Mouse (Mus musculus) kidney, postnatal 0 days (tissue): ENCODE data around the gene Tjp3. TPM values are rescaled to one million over a fixed set of nuclear protein-coding genes. Genes with fewer than 3 reads are reported as not detected.

Source experiments
- ATAC-seq: fragments of 200-750 bp; cut with Nextera tagmentation; replicated peaks from 2 replicates; pipeline ENCODE4 v1.8.0; 2017; ENCODE audit warnings: low read depth, moderate number of reproducible peaks, moderate TSS enrichment, moderate library complexity; ENCODE audit not compliant: low FRiP score
- DNase-seq: peaks from one replicate; pipeline ENCODE4 v3.0.0-alpha.2; 2016; ENCODE audit warnings: low spot score
- H3K27ac ChIP-seq: fragments of 300-500 bp; sonication (generic); 2 replicates; pipeline ENCODE4 v1.5.1; 2014; ENCODE audit warnings: mild to moderate bottlenecking
- H3K27me3 ChIP-seq: fragments of 300-500 bp; sonication (generic); 2 replicates; pipeline ENCODE4 v1.6.1; 2014; ENCODE audit warnings: low read length, mixed read lengths; ENCODE audit not compliant: insufficient read depth
- H3K36me3 ChIP-seq: fragments of 300-500 bp; sonication (generic); 2 replicates; pipeline ENCODE4 v1.6.1; 2014; ENCODE audit warnings: low read length, mixed read lengths; ENCODE audit not compliant: insufficient read depth
- H3K4me1 ChIP-seq: fragments of 300-500 bp; sonication (generic); replicated peaks from 2 replicates; pipeline ENCODE4 v1.6.1; 2014; ENCODE audit warnings: antibody characterized with exemption, low read length, mixed read lengths; ENCODE audit not compliant: insufficient read depth
- H3K4me2 ChIP-seq: fragments of 300-500 bp; sonication (generic); 2 replicates; pipeline ENCODE4 v1.6.1; 2014; ENCODE audit warnings: mild to moderate bottlenecking, low read length, moderate library complexity, mixed read lengths
- H3K4me3 ChIP-seq: fragments of 300-500 bp; sonication (generic); replicated peaks from 2 replicates; pipeline ENCODE4 v1.5.1; 2014; ENCODE audit warnings: low read depth, low read length
- H3K9ac ChIP-seq: fragments of 300-500 bp; sonication (generic); 2 replicates; pipeline ENCODE4 v1.6.1; 2014; ENCODE audit warnings: low read depth, low read length
- H3K9me3 ChIP-seq: fragments of 300-500 bp; sonication (generic); replicated peaks from 2 replicates; pipeline ENCODE4 v1.6.1; 2016; ENCODE audit warnings: low read length, inconsistent platforms, mixed read lengths
- CTCF ChIP-seq: IDR thresholded peaks from 2 replicates; pipeline ENCODE4 v1.5.1; 2016; ENCODE audit warnings: antibody characterized with exemption, low read depth, mild to moderate bottlenecking, moderate library complexity
- WGBS: fragments of 180-500 bp; shearing (Covaris S2); extraction: QIAGEN DNeasy Blood & Tissue Kit; methylation state at CpG from one replicate; pipeline ENCODE4 v1.1.7; 2014; 5-methylcytosine and 5-hydroxymethylcytosine counted together
- polyA plus RNA-seq: library from polyadenylated mRNA; unstranded; fragments of >200 nt; fragmentation: Nextera tagmentation; extraction: Ambion mirVana; gene quantifications from 2 replicates; pipeline ENCODE4 v1.2.1, GENCODE M21; 2015

Tjp3 gene
- polyA plus RNA-seq, 1 experiment from 2014 or later: 19.0 TPM

DNA sequence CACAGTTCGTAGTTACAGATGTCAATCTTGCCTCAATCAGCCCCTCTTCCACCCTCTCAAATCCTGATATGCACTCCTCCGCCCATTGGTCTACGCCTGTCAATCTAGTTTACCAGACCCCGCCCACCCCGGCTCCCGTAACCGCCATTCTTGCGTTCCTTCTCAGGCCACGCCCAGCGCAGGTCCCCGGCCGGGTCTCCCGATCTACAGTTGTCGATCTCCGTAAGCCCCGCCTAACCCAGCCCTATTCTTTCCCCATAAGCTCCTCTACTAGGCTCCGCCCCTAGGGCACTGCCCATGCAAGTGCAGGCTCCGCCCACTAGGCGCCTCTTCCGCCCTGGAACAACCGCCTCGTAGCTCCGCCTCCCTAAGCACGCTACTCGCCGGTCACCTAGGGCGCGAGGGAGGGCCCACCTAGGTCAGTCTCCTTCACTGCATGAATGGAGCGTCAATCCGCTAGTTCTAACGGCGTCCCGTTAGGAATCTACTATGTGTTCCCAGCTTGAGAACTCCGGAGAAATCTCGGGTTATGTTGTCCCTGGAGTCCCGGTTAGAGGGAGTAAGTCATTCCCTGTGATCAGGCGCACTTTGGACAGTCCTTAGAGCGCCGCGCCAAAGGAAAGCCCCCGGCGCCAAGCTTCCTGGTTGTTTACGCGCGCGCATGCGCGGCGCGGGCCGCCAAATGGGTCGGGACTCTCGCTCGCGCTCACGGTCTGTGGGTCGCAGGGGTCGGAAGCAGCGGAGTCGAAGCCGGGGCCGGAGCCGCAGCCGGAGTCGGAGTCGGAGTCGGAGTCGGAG lies 29.4 kb upstream of the Tjp3 start, which contains the start of gene Cactin:
Cactin (plus strand) TSS at position 554 of the 798 bp plus-strand sequence.
- ATAC-seq (peak; percentile 90), DNase-seq (peak; percentile 100)
- Histone ChIP-seq H3K27me3 (no peaks in the 10 kb centered on the region), H3K9me3 (no peaks in the 10 kb centered on the region), H3K36me3 (peaks cover 36% of the 10 kb centered on the region), H3K27ac (peak within 1 kb of the TSS; percentile 91), H3K4me2 (peak within 1 kb of the TSS; percentile 74), H3K9ac (peak within 1 kb of the TSS; percentile 80), H3K4me1 (peaks cover 20% of the 10 kb centered on the region), H3K4me3 (peak within 1 kb of the TSS; percentile 83)
- TF ChIP-seq CTCF: peak; percentile 48; the same call in 1 of the 2 replicates
- under 1% methylated on average over 68 of the region's 68 CpGs for WGBS

DNA sequence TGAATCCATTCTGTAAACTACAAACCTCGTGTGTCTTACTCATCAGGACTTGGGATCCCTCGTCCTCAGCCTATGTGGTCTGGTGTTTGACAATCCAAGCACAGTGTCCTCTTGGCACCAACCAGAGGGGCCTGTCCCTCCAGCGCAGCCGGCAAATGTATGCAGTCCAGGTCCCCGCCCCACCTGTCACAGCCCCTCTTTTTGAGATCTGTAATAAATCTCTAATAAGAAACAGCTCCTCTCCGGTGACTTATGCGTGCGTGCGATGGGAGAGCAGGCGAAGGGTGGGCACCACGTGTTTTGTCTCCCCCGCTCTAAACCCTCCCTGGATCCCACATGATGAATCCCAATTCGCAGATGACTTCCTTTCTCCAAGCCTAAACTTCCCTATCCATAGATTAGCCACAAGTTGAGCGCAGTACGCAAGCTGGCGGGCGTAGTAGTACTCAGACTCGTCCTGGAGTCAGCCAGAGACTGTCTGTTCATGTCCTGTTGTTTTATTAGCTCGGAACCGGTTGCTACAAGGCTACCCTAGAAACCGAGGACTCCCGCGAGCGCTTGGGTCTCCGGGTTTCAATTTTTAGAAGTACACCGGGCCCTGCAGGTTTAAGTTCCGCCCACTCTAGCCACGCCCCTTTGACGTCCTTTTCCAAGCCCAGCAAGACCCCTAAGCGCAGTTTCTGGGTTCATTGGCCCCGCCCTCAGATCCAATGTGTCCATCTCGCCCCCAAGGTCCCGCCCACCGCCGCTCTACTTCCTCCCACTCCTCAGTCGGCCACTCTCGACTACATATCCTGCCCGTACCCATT lies 28.6 kb upstream of the Tjp3 start:
- Histone ChIP-seq H3K9me3 (no peaks in the 10 kb centered on the region), H3K36me3 (peaks cover 33% of the 10 kb centered on the region), H3K4me2 (peak overlapping the region; percentile 74), H3K4me1 (peaks cover 20% of the 10 kb centered on the region), H3K27ac (peak overlapping the region; percentile 91), H3K27me3 (no peaks in the 10 kb centered on the region), H3K9ac (peak overlapping the region; percentile 46), H3K4me3 (peak overlapping the region; percentile 83)
- ATAC-seq (no peak), DNase-seq (no peak)
- no peak for TF ChIP-seq CTCF
- whole genome bisulfite sequencing: 1% methylated on average over 38 of the region's 38 CpGs

DNA sequence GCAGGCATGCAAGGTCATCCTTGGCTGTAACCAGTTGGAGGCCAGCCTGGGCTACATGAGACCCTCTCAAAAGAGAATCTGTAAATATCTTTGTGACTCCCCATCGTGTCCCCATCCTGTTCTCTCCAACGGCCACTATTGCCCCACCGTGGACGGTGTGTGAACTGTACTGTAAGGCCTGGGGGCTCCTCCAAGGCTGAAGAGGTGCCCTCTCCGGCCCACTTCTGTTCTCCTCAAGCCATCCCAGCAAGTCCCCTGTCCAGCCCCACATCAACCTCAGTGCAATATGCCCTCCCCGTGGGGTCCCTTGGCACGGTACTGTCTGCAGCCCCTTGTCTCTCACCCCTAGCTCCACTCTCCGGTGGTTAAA lies 27.9 kb upstream of the Tjp3 start:
- Histone ChIP-seq H3K27ac (peak overlapping the region; percentile 91; the same call in 1 of the 2 replicates), H3K36me3 (peaks cover 33% of the 10 kb centered on the region), H3K4me3 (peak overlapping the region; percentile 83; the same call in 1 of the 2 replicates), H3K4me2 (peak overlapping the region; percentile 74), H3K9ac (peak overlapping the region; percentile 46; the same call in 1 of the 2 replicates), H3K27me3 (no peaks in the 10 kb centered on the region), H3K9me3 (no peaks in the 10 kb centered on the region), H3K4me1 (peaks cover 20% of the 10 kb centered on the region)
- ATAC-seq (no peak), DNase-seq (peak; percentile 46)
- peak; percentile 43; the same call in 1 of the 2 replicates for TF ChIP-seq CTCF
- whole genome bisulfite sequencing: 24% methylated on average over 8 of the region's 8 CpGs

DNA sequence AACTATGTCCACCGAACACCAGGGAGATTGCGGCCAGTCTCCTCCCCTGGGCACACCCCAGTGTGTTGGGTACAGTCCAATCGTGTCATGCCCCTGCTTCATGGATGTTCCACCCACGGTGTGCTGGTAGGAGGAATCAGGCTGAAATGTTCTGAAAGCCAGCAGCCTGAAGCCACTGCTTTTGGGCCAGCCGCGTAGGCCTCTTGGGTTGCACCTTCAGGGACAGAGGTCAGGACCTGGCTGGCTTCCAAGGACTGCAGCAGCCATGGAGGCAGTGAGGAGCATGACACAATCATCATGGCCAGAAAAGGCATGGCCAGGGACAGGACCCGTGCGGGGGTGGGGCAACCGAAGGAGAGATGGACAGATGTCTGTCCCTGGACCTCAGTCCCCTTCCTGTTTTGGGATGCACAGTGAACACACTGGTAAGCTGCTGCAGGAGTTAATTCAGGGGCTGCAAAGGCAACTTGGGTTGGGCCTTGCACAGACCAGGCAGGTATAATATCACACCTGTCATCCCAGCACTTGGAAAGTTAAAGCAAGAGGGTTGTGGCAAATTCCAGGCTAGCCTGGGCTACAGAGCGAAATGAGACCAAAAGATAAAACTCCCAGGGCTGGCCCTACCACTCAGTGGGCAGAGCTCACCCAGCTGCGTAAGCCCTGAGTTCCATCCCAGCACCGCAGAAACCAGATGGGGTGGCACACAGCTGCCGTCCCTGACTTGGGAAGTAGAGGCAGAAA lies 27.4 kb upstream of the Tjp3 start:
- Histone ChIP-seq H3K27ac (0 out of 2 replicates have a peak overlapping the region, but pooled peaks have one; percentile 91), H3K36me3 (peaks cover 29% of the 10 kb centered on the region), H3K9ac (0 out of 2 replicates have a peak overlapping the region, but pooled peaks have one; percentile 46), H3K9me3 (no peaks in the 10 kb centered on the region), H3K4me2 (peak overlapping the region; percentile 74; the same call in 1 of the 2 replicates), H3K4me1 (peaks cover 20% of the 10 kb centered on the region), H3K27me3 (no peaks in the 10 kb centered on the region), H3K4me3 (no peak overlapping the region)
- TF ChIP-seq CTCF: no peak
- 88% methylated on average over 13 of the region's 13 CpGs for WGBS
- ATAC-seq (no peak), DNase-seq (no peak)

DNA sequence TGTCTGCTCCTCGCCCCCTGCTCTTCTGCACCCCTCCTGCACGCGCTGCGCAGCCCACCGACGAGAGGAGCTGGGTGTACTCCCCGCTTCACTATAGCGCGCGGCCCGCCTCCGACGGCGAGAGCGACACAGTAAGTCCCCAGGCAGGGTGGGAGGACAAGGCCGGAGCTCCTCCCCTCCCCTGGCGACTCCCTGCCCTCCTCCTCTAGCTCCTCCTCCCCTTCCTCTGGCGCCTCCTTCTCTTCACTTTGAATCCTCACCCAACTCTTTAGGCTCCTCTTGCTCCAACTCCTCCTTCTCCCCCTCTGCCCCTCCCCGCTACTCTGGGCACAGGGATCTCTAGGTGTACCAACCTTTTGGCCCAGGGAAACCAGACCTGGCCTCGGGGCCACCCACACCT lies 25.9 kb upstream of the Tjp3 start:
- Histone ChIP-seq H3K9ac (peak overlapping the region; percentile 44), H3K4me1 (peaks cover 20% of the 10 kb centered on the region), H3K36me3 (peaks cover 26% of the 10 kb centered on the region), H3K27ac (peak overlapping the region; percentile 87), H3K4me2 (peak overlapping the region; percentile 70), H3K4me3 (peak overlapping the region; percentile 24), H3K9me3 (no peaks in the 10 kb centered on the region), H3K27me3 (no peaks in the 10 kb centered on the region)
- no peak for ATAC-seq
- DNase-seq: peak; percentile 94
- 7% methylated on average over 19 of the region's 20 CpGs for WGBS
- no peak for TF ChIP-seq CTCF
